Mouse (Mus musculus) retina, adult 2 months (tissue): Measurements from ENCODE around the gene Meltf.
A peak's percentile ranks its signal among the peaks of the same experiment; 100 is the strongest.
"Not testable (repeated sequence)": the region's sequence is repeated elsewhere in the genome, so short reads cannot be mapped to it uniquely, and the experiment has no call there.

Experiments used
- DNase-seq: peaks from one replicate; pipeline ENCODE4 v3.0.0-alpha.2; 2012; ENCODE audit warnings: low read depth, low spot score

The Meltf gene

DNA sequence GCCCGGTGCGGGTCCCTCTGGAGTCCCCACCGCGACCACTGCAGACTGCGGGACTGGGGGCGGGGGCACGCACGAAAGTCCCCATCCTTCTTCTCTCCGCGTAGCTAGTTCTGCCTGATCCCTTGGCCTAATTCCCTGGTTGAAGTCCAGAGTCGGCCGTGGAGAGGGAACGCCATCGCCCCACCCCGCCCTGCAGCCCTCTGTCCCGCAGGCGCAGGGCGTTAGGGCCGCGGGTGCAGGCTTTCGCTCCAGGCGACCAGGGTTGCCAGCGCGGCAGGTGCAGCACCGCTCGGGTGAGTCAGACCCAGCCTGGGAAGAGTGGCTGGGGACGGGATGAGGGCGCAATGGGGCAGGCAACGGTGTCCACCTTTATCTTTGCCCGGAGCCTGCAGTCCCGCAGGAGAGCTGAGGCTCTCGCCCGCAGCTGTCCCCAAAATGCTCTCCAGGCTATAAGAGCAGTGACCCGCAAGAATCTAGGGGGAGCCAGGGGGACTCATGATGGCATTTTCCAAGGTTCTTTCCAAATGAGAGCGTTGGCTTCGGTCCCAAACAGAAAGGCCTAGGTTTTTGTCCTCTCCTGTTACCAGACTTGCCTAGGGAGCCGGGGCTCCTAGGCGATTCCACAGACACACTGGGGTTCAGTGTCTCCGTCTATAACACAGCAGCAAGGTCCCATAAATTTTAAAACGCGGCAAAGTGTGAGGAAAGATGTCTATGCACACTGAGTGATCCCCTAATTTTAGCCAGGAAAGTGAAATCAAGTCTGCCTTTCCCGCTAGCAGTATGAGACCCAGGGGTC is 55.3 kb downstream of the Meltf start, which contains the start of gene Pigz:
TSS of gene Pigz (plus strand) at position 101 of the 799 bp plus-strand sequence.
- DNase-seq: peak; percentile 41

GRCm38 (mm10) chr16:31934550-31935010 is 56.0 kb downstream of the Meltf start:
- no peak for DNase-seq

DNA sequence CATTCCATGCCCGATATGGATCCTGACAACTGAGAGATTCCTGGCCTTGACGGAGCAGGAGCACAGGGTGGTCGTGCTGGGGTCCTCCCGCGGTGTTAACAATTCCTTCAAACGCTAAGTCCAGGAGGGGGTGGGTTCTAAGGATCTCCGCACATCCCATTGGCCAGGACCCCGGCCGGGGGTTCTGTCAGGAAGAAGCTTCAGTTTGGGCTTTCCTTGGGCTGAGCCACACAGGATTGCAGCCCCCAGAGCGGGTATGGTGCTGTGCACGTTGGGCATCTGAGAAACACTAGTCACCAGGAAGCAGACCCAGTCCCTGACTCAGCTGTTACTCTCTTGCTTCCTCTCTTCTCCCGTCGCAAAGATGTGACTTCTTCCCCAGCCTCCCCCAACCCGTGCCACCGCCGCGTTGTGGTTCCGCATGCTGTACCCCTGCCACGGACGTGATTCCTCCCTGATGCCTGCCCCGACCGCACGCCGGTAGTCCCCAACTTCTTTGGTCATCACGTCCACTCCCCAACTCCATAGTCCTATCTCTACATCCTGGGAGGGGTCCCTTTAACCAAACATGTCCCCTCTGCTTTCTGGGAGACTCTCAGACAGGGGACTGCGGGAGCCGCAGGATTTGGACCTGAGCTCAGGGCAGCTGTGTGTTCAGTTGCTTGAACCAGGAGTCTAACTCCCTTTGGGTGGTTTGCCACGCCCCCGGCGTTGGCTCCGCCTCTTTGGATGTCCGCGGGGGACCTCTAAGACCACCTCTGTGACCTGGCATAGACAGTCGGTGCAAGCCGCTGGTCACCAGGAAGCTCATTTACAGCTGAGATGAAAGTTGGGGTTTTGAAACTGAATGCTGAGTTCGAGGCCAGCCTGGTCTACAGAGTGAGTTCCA is 56.7 kb downstream of the Meltf start:
- DNase-seq: no peak

DNA sequence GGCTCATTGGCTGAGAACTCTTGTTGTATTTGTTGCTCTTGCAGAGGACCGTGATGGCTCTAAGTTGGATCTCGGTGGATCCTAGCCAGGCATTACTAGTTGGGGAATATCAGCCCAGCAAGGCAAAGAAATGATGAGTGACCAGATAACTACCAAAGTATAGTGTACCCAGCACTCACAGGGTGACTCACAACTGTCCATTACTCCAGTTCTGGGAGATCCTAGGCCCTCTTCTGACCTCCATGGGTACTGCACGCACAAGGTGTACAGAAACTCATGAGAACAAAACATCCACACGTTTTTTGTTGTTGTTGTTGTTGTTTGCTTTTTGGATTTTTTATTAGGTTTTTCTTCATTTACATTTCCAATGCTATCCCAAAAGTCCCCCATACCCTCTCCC is 58.0 kb downstream of the Meltf start:
- no peak for DNase-seq

GRCm38 (mm10) chr16:31938856-31939255 is 60.2 kb downstream of the Meltf start:
- no peak for DNase-seq

DNA sequence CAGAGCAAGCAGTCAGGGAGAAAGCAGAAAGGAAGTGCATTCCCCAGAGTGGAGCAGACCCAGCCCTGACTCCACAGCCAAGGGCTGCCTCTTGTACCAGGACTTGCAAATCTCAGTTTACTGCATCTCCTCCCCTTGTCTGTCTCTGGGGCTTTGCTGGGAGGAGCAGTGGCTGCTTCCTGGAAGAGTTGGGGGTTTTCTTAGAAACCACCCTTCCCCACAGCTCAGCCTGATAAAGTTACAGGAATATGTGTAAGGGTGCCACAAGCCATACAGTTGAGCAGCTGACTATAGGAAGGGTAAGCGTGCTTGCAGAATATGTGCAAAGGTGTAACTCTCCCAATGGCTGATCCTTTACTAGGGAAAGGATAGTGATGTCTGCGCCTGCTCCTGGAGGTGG is 62.0 kb downstream of the Meltf start:
- no peak for DNase-seq

GRCm38 (mm10) chr16:31943980-31944379 is 65.4 kb downstream of the Meltf start:
- DNase-seq: peak; percentile 44

DNA sequence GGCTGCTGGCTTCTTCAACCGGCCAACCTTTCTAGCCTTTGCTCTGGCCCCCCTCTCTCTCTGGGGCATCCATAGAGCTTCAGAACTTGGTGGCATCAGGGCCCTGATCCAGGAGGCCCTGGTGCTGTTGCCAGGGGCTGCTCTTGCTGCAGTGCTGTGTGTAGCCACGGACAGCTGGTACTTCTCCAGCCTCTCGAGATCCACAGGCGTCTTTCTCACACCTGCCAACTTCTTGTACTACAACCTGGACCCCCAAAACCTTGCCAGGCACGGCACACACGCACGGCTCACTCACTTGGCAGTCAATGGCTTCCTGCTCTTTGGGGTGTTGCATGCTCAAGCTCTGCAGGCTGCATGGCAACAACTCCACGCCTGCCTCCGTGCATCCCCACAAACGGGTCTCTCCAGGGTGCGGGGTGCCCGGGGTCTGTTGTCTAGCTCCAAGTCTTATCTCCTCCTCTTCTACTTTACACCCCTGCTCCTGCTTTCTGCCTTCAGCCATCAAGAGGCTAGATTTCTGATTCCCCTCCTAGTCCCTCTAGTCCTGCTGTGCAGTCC is 66.2 kb downstream of the Meltf start:
- DNase-seq: no peak

GRCm38 (mm10) chr16:31945372-31945771 is 66.8 kb downstream of the Meltf start:
- DNase-seq: no peak

GRCm38 (mm10) chr16:31945986-31946385 is 67.4 kb downstream of the Meltf start:
- not testable (repeated sequence) for DNase-seq

DNA sequence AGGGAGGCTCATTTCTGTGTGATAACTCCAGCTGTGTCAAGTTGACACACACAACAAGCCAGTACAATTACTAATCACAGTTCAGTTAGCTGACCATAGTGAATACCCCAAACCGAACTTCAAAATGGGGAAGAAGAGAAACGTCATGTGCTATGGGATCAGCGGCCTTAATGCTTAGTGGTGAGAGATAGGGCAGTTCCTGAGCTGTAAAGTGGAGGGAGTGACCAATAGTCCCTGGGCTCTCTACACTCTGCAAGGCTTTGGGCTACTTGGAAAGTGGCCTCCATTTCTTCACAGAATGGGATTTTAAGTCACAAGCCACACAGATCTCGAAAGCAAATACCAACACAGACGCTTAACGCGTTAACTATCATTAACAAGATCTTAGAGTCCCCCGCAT is 68.7 kb downstream of the Meltf start:
- DNase-seq: no peak

- DNase-seq: no peak
These were observed 69.3 kb downstream of the Meltf start for GRCm38 (mm10) chr16:31947901-31948316.

DNA sequence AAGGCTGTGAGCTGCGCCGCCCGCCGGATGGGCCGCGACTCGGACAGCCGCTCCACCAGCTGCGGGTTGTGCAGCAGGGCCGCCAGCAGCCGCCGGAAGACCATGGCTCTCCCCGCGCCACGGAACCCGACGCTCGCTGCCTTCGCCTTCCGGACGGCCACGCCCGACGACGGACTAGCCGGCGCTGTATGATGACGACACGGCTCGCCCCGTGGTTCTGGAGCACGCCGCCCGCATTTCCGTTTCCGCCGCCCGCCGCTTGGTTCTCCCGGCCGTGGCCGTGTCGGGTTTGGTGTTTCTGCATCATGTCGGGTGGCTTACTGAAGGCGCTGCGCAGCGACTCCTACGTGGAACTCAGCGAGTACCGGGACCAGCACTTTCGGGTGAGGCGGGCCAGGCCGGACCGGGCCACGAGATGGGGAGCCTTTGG is 69.8 kb downstream of the Meltf start, which contains the start of the genes 0610012G03Rik and Ncbp2:
TSS of gene 0610012G03Rik (minus strand) at position 150 of the 430 bp plus-strand sequence.
TSS of gene Ncbp2 (plus strand) at position 169 of the 430 bp plus-strand sequence.
- peak; percentile 87 for DNase-seq
